Mouse (Mus musculus) megakaryocyte progenitor cell, adult 5-6 weeks (primary cell): ENCODE data around the gene Il21r. TPM values are rescaled to one million over a fixed set of nuclear protein-coding genes. Genes with fewer than 3 reads are reported as not detected.

Source experiments
- ATAC-seq: replicated peaks from 2 replicates; pipeline ENCODE4 v1.8.0; 2016; ENCODE audit warnings: mild to moderate bottlenecking, moderate TSS enrichment, inconsistent platforms; ENCODE audit not compliant: poor library complexity
- total RNA-seq, 2 experiments: library from RNA; stranded (forward) in 1 of 2; stranded (reverse) in 1 of 2; fragments of 157-497, 149-512 nt in 1 of 2; fragments of 200-1000 nt in 1 of 2; gene quantifications; 2 replicates each; pipeline versions ENCODE4 v1.2.3 to v1.2.4; 2015 to 2017

Gene Il21r
- total RNA-seq, 2 experiments from 2014 or later = 3.6 to 4.3 TPM

GRCm38 (mm10) chr7:125637220-125638140, 34.3 kb downstream of the Il21r start:
- no peak for ATAC-seq

- ATAC-seq = no peak
These were observed 35.1 kb downstream of the Il21r start for GRCm38 (mm10) chr7:125638376-125638775.

- peak; percentile 69 for ATAC-seq
These were observed 35.7 kb downstream of the Il21r start for GRCm38 (mm10) chr7:125638870-125639386.

- ATAC-seq = peak; percentile 75
These were observed 40.7 kb downstream of the Il21r start for GRCm38 (mm10) chr7:125643880-125644279.

GRCm38 (mm10) chr7:125645413-125645812, 42.2 kb downstream of the Il21r start:
- ATAC-seq = no peak

GRCm38 (mm10) chr7:125649013-125649412, 45.8 kb downstream of the Il21r start:
- no peak for ATAC-seq

- ATAC-seq = no peak
These were observed 54.3 kb downstream of the Il21r start for GRCm38 (mm10) chr7:125657511-125657910.

GRCm38 (mm10) chr7:125663654-125664053, 60.4 kb downstream of the Il21r start:
- no peak for ATAC-seq

GRCm38 (mm10) chr7:125670865-125671264, 67.6 kb downstream of the Il21r start:
- ATAC-seq = peak; percentile 41; the same call in 1 of the 2 replicates

- ATAC-seq = no peak
These were observed 68.2 kb downstream of the Il21r start for GRCm38 (mm10) chr7:125671396-125671795.

- ATAC-seq = peak; percentile 73
These were observed 71.7 kb downstream of the Il21r start for GRCm38 (mm10) chr7:125674916-125675315.

GRCm38 (mm10) chr7:125678756-125679155, 75.5 kb downstream of the Il21r start:
- no peak for ATAC-seq

GRCm38 (mm10) chr7:125679936-125680335, 76.7 kb downstream of the Il21r start:
- peak; percentile 36; the same call in 1 of the 2 replicates for ATAC-seq

Other genes with a start within 250 kb of the Il21r start
- 3.5 and 3.7 TPM in 2 replicates for gene Kdm8, start 158.8 kb upstream of the Il21r start, total RNA-seq (2015)
- 5.8 and 8.0 TPM in 2 replicates for gene Kdm8, start 158.8 kb upstream of the Il21r start, total RNA-seq (2017)
- 76.9 and 80.9 TPM in 2 replicates for gene Nsmce1, start 111.8 kb upstream of the Il21r start, total RNA-seq (2015)
- gene Nsmce1, start 111.8 kb upstream of the Il21r start, total RNA-seq (2017) = 71.8 and 77.2 TPM in 2 replicates
- gene Il4ra, start 51.3 kb upstream of the Il21r start, total RNA-seq (2015) = 10.5 and 12.0 TPM in 2 replicates
- gene Il4ra, start 51.3 kb upstream of the Il21r start, total RNA-seq (2017) = 19.2 and 20.4 TPM in 2 replicates
- gene Gtf3c1, start 104.4 kb downstream of the Il21r start, total RNA-seq (2015) = 18.3 and 21.8 TPM in 2 replicates
- gene Gtf3c1, start 104.4 kb downstream of the Il21r start, total RNA-seq (2017) = 33.6 and 34.8 TPM in 2 replicates
- gene D430042O09Rik, start 104.5 kb downstream of the Il21r start, total RNA-seq (2015) = 6.1 and 8.0 TPM in 2 replicates
- 7.2 and 7.9 TPM in 2 replicates for gene D430042O09Rik, start 104.5 kb downstream of the Il21r start, total RNA-seq (2017)